ENCODE assay signal across 25 mouse cellular contexts in genomic region chr9:70960301-70960700, GRCm38 (mm10). TPM values are rescaled to one million over a fixed set of nuclear protein-coding genes. Genes with fewer than 3 reads are reported as not detected.
"Had no signal": no experiment of that assay in that cellular context is flagged by ENCODE, and none has a peak within 500 bp of the region (broad histone marks: within the 10 kb centered on the region; RNA-seq: fewer than 3 reads in every experiment).

No protein-coding gene starts in this region.

- DNase-seq: gastrocnemius, adult 2 months; gastrocnemius, postnatal 10 days; gastrocnemius, postnatal 25 days; heart, adult 2 months; heart, postnatal 10 days; heart, postnatal 4 days; kidney, adult 18-20 months; kidney, adult 8-10 months; kidney, postnatal 10 days; kidney, postnatal 25 days; kidney, postnatal 4 days; liver had no signal

- H3K36me3 ChIP-seq: hindbrain, embryonic 10.5 days; hindbrain, embryonic 13.5 days; intestine, embryonic 15.5 days; limb, embryonic 10.5 days; limb, embryonic 12.5 days had no signal

- ATAC-seq: inflammation-experienced regulatory T-cells, adult 6 months; intestine, embryonic 15.5 days; intestine, postnatal 0 days had no signal

- H3K9ac ChIP-seq: hindbrain, embryonic 13.5 days; intestine, embryonic 15.5 days; limb, embryonic 12.5 days; liver, embryonic 14.5 days had no signal

- H3K4me2 ChIP-seq: heart, embryonic 11.5 days; hindbrain, embryonic 13.5 days; intestine, embryonic 15.5 days; limb, embryonic 12.5 days; liver, embryonic 11.5 days had no signal

- H3K27me3 ChIP-seq: hindbrain, embryonic 13.5 days; intestine, embryonic 15.5 days; limb, embryonic 12.5 days had no signal

- H3K27ac ChIP-seq: gastrocnemius, adult 2 months; heart, adult 2 months; hindbrain, embryonic 10.5 days; hindbrain, embryonic 13.5 days; intestine, embryonic 15.5 days; layer of hippocampus, adult 2 months; left cerebral cortex, adult 2 months; limb, embryonic 10.5 days; limb, embryonic 12.5 days; liver, embryonic 14.5 days had no signal

- H3K4me3 ChIP-seq: gastrocnemius, adult 2 months; heart, adult 2 months; hindbrain, embryonic 10.5 days; hindbrain, embryonic 13.5 days; intestine, embryonic 15.5 days; layer of hippocampus, adult 2 months; left cerebral cortex, adult 2 months; limb, embryonic 10.5 days; limb, embryonic 12.5 days had no signal

- H3K9me3 ChIP-seq: hindbrain, embryonic 10.5 days; hindbrain, embryonic 13.5 days; intestine, embryonic 15.5 days; limb, embryonic 10.5 days; limb, embryonic 12.5 days had no signal

RNA-seq across cellular contexts. Expression of gene Lipc, which starts 8.3 kb away (rescaled TPM):
- total RNA-seq: gastrocnemius, adult 2 months; gastrocnemius, postnatal 25 days; granulocyte monocyte progenitor cell, adult 5-6 weeks had no signal
- polyA plus RNA-seq: hindbrain, embryonic 10.5 days; hindbrain, embryonic 13.5 days; inflammation-experienced regulatory T-cells, adult 6 months; intestine, postnatal 0 days; limb, embryonic 10.5 days; limb, embryonic 12.5 days had no signal
